Mouse (Mus musculus): ENCODE measurements at regions not wholly inside any gene's neighbourhood (a gene's known extent, or its start where the extent isn't known, plus 50 kb on each side); places are given as distances from the start of the nearest gene placed in this dataset.

GRCm38 (mm10) chr9:115570998-115571397 lies 260.8 kb upstream of the Stt3b start:
- H3K4me1 ChIP-seq, result no peaks in the 10 kb centered on the region
- no peak overlapping the region for H3K27ac ChIP-seq (replicated peaks)
- no peaks in the 10 kb centered on the region for H3K9me3 ChIP-seq (replicated peaks)
- DNase-seq (ENCODE audit: low spot score), result no peak
- no peaks in the 10 kb centered on the region for H3K36me3 ChIP-seq
- H3K4me3 ChIP-seq, result no peak overlapping the region
- H3K27me3 ChIP-seq (ENCODE audit: low read depth, poor library complexity, severe bottlenecking), result no peaks in the 10 kb centered on the region
- WGBS, result 91% methylated on average over 4 of the region's 4 CpGs

DNA sequence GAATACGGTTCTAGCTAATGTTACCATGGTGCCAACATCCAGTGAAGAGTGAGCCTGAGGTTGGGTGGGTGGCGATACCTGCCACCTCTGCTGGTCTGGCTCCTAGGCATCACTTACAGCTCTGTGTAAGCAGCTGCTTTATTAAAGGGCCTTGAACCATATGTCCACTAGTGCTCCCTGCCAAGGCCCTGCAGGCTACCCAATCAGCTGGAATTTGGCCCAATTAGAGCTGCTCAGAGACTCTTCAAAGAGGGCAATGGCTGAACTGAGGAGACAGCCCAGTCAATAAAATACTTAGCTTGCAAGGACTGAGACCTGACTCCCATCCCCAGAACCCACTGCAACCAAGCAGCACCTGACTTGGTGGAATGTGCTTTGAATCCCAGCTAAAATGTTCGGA lies 270.9 kb upstream of the Stt3b start:
- Histone ChIP-seq H3K27ac (replicated peaks) (no peak overlapping the region), H3K27me3 (ENCODE audit: low read depth, poor library complexity, severe bottlenecking) (no peaks in the 10 kb centered on the region), H3K36me3 (no peaks in the 10 kb centered on the region), H3K4me3 (no peak overlapping the region), H3K4me1 (peaks cover 4% of the 10 kb centered on the region; the same call in 1 of the 2 replicates), H3K9me3 (replicated peaks) (peaks cover 7% of the 10 kb centered on the region; the same call in 1 of the 2 replicates)
- no peak for DNase-seq (ENCODE audit: low spot score)
- 84% methylated on average over 3 of the region's 3 CpGs for WGBS

GRCm38 (mm10) chr9:115583548-115583947 lies 273.3 kb upstream of the Stt3b start:
- DNase-seq (ENCODE audit: low spot score), result no peak
- Histone ChIP-seq H3K27ac (replicated peaks) (no peak overlapping the region), H3K9me3 (replicated peaks) (no peaks in the 10 kb centered on the region), H3K4me3 (no peak overlapping the region), H3K36me3 (no peaks in the 10 kb centered on the region), H3K4me1 (peaks cover 6% of the 10 kb centered on the region; the same call in 1 of the 2 replicates), H3K27me3 (ENCODE audit: low read depth, poor library complexity, severe bottlenecking) (no peaks in the 10 kb centered on the region)
- 93% methylated on average over 11 of the region's 11 CpGs for WGBS

GRCm38 (mm10) chr9:115584874-115585273 lies 274.7 kb upstream of the Stt3b start:
- Histone ChIP-seq H3K27ac (replicated peaks) (no peak overlapping the region), H3K9me3 (replicated peaks) (no peaks in the 10 kb centered on the region), H3K36me3 (no peaks in the 10 kb centered on the region), H3K27me3 (ENCODE audit: low read depth, poor library complexity, severe bottlenecking) (no peaks in the 10 kb centered on the region), H3K4me3 (no peak overlapping the region), H3K4me1 (peaks cover 6% of the 10 kb centered on the region; the same call in 1 of the 2 replicates)
- WGBS, result 87% methylated on average over 7 of the region's 7 CpGs
- no peak for DNase-seq (ENCODE audit: low spot score)

DNA sequence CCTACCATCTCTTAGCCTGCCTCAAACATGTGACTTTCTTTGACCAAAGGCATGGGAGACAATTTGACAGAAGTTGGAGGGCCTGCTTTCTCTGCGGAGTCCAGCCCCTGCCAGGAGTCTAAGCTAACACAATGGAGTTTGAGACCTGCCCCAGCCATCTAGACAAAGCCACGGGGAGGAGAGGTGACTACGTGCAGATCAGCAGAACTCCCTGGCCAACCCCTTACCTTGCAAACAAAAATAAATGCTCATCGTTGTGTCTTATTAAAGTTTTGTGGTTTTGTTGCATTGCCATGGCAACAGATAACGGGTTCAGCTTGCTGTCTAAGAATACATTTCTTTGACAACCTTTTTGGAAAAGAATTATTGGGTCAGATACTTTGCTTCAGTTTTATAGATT lies 282.2 kb upstream of the Stt3b start:
- 63% methylated on average over 5 of the region's 5 CpGs for WGBS
- H3K9me3 ChIP-seq (replicated peaks), result no peaks in the 10 kb centered on the region
- no peak for DNase-seq (ENCODE audit: low spot score)

GRCm38 (mm10) chr9:115600228-115600627 lies 290.0 kb upstream of the Stt3b start:
- WGBS, result 84% methylated on average over 9 of the region's 9 CpGs
- DNase-seq (ENCODE audit: low spot score), result no peak
- H3K36me3 ChIP-seq, result no peaks in the 10 kb centered on the region

More for the DNA sequence above, 282.2 kb upstream of the Stt3b start:
- H3K4me1 ChIP-seq, result no peaks in the 10 kb centered on the region
- H3K4me3 ChIP-seq, result no peak overlapping the region
- no peaks in the 10 kb centered on the region for H3K27me3 ChIP-seq (ENCODE audit: low read depth, poor library complexity, severe bottlenecking)
- H3K27ac ChIP-seq (replicated peaks), result no peak overlapping the region
- H3K36me3 ChIP-seq, result no peaks in the 10 kb centered on the region

GRCm38 (mm10) chr9:115600826-115601225 lies 290.6 kb upstream of the Stt3b start:
- Histone ChIP-seq H3K4me1 (peaks cover 15% of the 10 kb centered on the region), H3K36me3 (no peaks in the 10 kb centered on the region), H3K27ac (replicated peaks) (no peak overlapping the region), H3K4me3 (no peak overlapping the region), H3K9me3 (replicated peaks) (0 out of 2 replicates have a peak, but pooled peaks cover 4% of the 10 kb centered on the region), H3K27me3 (ENCODE audit: low read depth, poor library complexity, severe bottlenecking) (no peaks in the 10 kb centered on the region)
- DNase-seq (ENCODE audit: low spot score), result no peak
- WGBS, result 80% methylated on average over 2 of the region's 2 CpGs

More at GRCm38 (mm10) chr9:115600228-115600627, 290.0 kb upstream of the Stt3b start:
- Histone ChIP-seq H3K4me1 (peaks cover 11% of the 10 kb centered on the region), H3K4me3 (no peak overlapping the region), H3K9me3 (replicated peaks) (0 out of 2 replicates have a peak, but pooled peaks cover 4% of the 10 kb centered on the region), H3K27ac (replicated peaks) (no peak overlapping the region), H3K27me3 (ENCODE audit: low read depth, poor library complexity, severe bottlenecking) (no peaks in the 10 kb centered on the region)

DNA sequence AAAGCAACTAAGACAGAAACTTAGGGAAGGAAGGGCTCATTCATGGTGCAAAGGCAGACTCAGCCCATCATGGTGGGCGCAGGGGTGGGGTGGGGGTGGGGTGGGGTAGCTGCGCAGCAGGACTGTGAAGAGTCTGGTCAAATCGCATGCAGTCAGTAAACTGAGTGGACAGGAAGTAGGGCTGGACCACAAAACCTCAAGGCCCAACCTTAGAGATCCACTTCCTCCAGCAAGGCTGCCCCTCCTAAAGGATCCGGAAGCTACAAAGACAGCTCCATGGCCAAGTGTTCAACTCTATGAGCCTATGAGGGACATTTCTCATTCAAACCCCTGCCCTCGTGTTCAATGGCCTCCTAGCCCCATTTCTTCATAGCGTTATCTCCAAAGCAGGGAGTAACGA lies 292.6 kb upstream of the Stt3b start:
- Histone ChIP-seq H3K36me3 (no peaks in the 10 kb centered on the region), H3K9me3 (replicated peaks) (0 out of 2 replicates have a peak, but pooled peaks cover 4% of the 10 kb centered on the region), H3K27me3 (ENCODE audit: low read depth, poor library complexity, severe bottlenecking) (no peaks in the 10 kb centered on the region), H3K27ac (replicated peaks) (no peak overlapping the region), H3K4me1 (peaks cover 15% of the 10 kb centered on the region), H3K4me3 (no peak overlapping the region)
- 92% methylated on average over 7 of the region's 7 CpGs for WGBS
- DNase-seq (ENCODE audit: low spot score), result no peak

DNA sequence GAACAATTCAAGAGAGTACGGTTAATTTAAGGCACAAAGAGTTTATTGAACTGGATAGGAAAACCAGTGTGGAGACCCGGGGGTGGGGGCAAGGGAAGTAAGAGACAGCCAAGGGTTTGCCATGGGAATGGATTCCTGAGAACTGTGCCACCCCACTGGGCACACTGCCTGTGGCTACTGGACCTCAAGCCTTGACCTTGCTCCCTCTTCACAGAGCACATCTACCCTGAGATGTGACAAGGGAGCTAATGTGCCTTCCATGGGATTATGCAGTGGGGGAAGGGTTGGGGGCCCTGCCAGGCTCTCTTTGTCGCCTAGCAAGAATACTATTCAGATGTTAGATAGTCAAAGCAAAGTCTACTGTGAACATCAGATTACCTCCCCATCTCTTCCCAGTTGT lies 294.2 kb upstream of the Stt3b start:
- peaks cover 15% of the 10 kb centered on the region for H3K4me1 ChIP-seq
- 64% methylated on average over 3 of the region's 3 CpGs for WGBS
- no peaks in the 10 kb centered on the region for H3K27me3 ChIP-seq (ENCODE audit: low read depth, poor library complexity, severe bottlenecking)
- peak overlapping the region; percentile 77 for H3K27ac ChIP-seq (replicated peaks)
- H3K9me3 ChIP-seq (replicated peaks), result 0 out of 2 replicates have a peak, but pooled peaks cover 4% of the 10 kb centered on the region
- no peaks in the 10 kb centered on the region for H3K36me3 ChIP-seq
- H3K4me3 ChIP-seq, result no peak overlapping the region
- peak; percentile 26 for DNase-seq (ENCODE audit: low spot score)

DNA sequence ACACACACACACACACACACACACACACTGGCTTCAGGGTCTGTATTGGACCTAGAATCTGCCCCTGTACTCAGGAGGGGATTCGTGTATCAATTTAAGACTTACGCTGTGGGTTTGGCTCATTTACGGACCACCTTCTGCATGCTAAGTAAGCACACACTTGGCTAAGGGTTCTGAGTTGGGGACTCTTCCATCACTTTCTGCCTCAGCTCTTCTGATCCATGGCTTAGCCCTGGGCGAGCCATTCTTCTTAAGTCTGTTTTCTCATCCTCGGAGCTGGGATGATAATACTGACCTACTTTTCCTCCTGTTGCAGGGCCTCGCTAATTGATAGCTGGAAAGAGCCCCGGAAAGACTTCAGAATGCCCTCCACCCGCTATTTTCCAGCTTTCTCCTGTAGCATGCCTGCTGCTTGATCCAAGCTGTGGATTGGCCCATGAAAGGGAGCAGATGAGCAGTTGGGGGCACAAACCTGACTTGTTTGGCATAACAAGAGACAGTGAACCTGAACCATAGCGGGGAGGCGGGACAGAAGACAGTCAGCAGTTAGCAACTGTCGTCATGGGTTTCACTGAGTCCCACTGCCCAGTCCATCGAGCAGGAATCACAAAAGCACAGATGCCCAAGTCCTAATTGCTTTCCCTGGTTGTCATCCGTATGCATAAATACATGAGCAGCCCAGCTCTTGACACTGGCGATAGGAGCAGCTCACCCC lies 294.9 kb upstream of the Stt3b start:
- no peak for DNase-seq (ENCODE audit: low spot score)
- Histone ChIP-seq H3K27ac (replicated peaks) (peak overlapping the region; percentile 77), H3K9me3 (replicated peaks) (0 out of 2 replicates have a peak, but pooled peaks cover 4% of the 10 kb centered on the region), H3K4me1 (peaks cover 15% of the 10 kb centered on the region), H3K36me3 (no peaks in the 10 kb centered on the region), H3K27me3 (ENCODE audit: low read depth, poor library complexity, severe bottlenecking) (no peaks in the 10 kb centered on the region), H3K4me3 (no peak overlapping the region)
- 83% methylated on average over 14 of the region's 14 CpGs for WGBS

DNA sequence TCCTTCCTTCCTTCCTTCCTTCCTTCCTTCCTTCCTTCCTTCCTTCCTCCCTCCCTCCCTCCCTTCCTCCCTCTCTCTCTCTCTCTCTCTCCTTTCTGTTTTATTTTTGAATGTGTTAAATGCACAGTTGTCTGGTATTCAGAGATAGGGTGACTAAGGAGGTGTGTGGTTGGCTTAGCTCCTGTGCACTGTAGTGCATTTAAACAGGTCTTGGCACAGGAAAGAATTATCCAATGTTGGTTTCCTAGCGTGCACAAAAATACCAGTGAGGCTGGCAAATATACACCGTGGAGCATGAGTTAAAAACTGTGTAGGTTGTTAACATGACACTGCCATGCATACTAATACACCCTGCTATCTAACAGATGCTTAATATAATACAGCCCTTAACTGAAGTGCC lies 297.7 kb upstream of the Stt3b start:
- Histone ChIP-seq H3K36me3 (no peaks in the 10 kb centered on the region), H3K27ac (replicated peaks) (no peak overlapping the region), H3K4me3 (no peak overlapping the region), H3K27me3 (ENCODE audit: low read depth, poor library complexity, severe bottlenecking) (no peaks in the 10 kb centered on the region), H3K9me3 (replicated peaks) (no peaks in the 10 kb centered on the region), H3K4me1 (peaks cover 15% of the 10 kb centered on the region)
- WGBS, result 87% methylated on average over 2 of the region's 2 CpGs
- DNase-seq (ENCODE audit: low spot score), result no peak

- Histone ChIP-seq H3K4me1 (peaks cover 15% of the 10 kb centered on the region), H3K4me3 (no peak overlapping the region), H3K27ac (replicated peaks) (no peak overlapping the region), H3K9me3 (replicated peaks) (no peaks in the 10 kb centered on the region), H3K36me3 (no peaks in the 10 kb centered on the region), H3K27me3 (ENCODE audit: low read depth, poor library complexity, severe bottlenecking) (no peaks in the 10 kb centered on the region)
- WGBS, result 94% methylated on average over 5 of the region's 5 CpGs
- no peak for DNase-seq (ENCODE audit: low spot score)
Observed at GRCm38 (mm10) chr9:115608377-115608776, 298.2 kb upstream of the Stt3b start.

DNA sequence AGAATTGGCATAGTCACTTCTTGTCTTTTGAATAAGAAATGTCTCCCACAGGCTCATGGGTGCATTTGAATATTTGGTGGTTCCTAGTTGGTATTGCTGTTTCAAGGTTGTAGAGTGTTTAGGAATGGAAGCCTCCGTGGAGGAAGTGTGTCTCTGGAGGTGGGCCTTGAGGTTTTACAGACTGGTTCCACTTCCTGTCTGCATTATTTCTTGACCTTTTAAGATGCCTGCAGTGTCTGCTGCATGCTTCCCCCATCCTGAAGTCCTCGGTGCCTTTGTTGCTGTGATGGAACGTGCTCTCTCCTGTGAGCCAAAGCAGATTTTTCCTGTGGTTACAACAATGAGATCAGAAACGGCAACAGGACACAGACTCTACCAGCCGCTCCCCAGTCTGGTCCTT lies 299.4 kb upstream of the Gadl1 start:
- Histone ChIP-seq H3K4me1 (peaks cover 7% of the 10 kb centered on the region), H3K27ac (replicated peaks) (no peak overlapping the region), H3K9me3 (replicated peaks) (no peaks in the 10 kb centered on the region), H3K4me3 (no peak overlapping the region), H3K27me3 (ENCODE audit: low read depth, poor library complexity, severe bottlenecking) (no peaks in the 10 kb centered on the region), H3K36me3 (no peaks in the 10 kb centered on the region)
- no peak for DNase-seq (ENCODE audit: low spot score)
- WGBS, result 86% methylated on average over 5 of the region's 5 CpGs

Data from midbrain, embryonic 10.5 days (tissue).